Mouse (Mus musculus) cerebellum, adult 2 months (tissue): ENCODE data around the gene Tbc1d22a. TPM values are rescaled to one million over a fixed set of nuclear protein-coding genes. Genes with fewer than 3 reads are reported as not detected.

Experiments
- DNase-seq, 2 experiments: peaks; one replicate each; pipeline ENCODE4 v3.0.0; 2021
- H3K27ac ChIP-seq: fragments of 200-500 bp; 2 replicates; pipeline ENCODE4 v1.5.1; 2012; ENCODE audit warnings: low read length, control low read depth, inconsistent platforms; ENCODE audit not compliant: insufficient read depth
- H3K27me3 ChIP-seq: fragments of 200-500 bp; 2 replicates; pipeline ENCODE4 v1.6.1; 2012; ENCODE audit warnings: inconsistent platforms, mild to moderate bottlenecking, low read length, moderate library complexity; ENCODE audit not compliant: control insufficient read depth, insufficient read depth
- H3K4me1 ChIP-seq: fragments of 200-500 bp; 2 replicates; pipeline ENCODE4 v1.6.1; 2011; ENCODE audit warnings: low read length; ENCODE audit not compliant: control insufficient read depth, insufficient read depth
- H3K4me3 ChIP-seq: fragments of 200-500 bp; replicated peaks from 2 replicates; pipeline ENCODE3; 2011; ENCODE audit warnings: mild to moderate bottlenecking, low read depth, low read length, control low read depth; ENCODE audit not compliant: insufficient read depth
- CTCF ChIP-seq: fragments of 200-500 bp; IDR thresholded peaks from 2 replicates; pipeline ENCODE4 v1.5.1; 2011; ENCODE audit warnings: low read depth, mild to moderate bottlenecking, control low read depth, low read length, moderate library complexity, borderline replicate concordance; ENCODE audit not compliant: insufficient read depth
- POLR2A ChIP-seq: fragments of 200-500 bp; IDR thresholded peaks from 2 replicates; pipeline ENCODE4 v1.6.1; 2011; ENCODE audit warnings: low read length, control low read depth, borderline replicate concordance; ENCODE audit not compliant: insufficient read depth
- WGBS: fragments of 180-500 bp; shearing (Covaris S2); methylation state at CpG from one replicate; pipeline ENCODE4 v1.1.7; 2018; 5-methylcytosine and 5-hydroxymethylcytosine counted together
- polyA plus RNA-seq: library from polyadenylated mRNA; depleted of rRNA; stranded (reverse); fragments of >200 nt; gene quantifications from 2 replicates; pipeline ENCODE4 v1.2.3, GENCODE M21; 2012

Gene Tbc1d22a
- polyA plus RNA-seq, 1 experiment, result 23.3 TPM

DNA sequence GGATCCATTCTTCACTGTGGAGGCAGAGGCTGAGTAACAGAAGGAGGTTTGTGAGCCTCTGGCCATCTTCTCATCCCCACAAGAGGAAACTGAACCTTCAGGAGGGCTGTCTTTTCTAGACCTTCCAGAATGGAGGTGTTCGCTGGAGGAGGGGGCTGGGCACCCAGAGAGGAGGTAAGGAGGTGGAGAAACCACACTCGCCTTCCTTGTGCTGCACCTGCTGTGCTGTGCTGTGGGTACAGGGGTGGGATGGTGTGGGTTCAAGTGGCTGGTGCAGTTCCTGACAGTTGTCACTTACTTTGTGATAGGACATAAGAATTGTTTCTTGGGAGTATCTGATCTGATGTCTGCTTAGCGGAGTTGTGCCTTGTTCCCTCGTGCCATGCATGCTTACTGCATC lies 118.9 kb downstream of the Tbc1d22a start:
- 97% methylated on average over 4 of the region's 4 CpGs for WGBS
- TF ChIP-seq POLR2A, result no peak
- no peak for TF ChIP-seq CTCF
- Histone ChIP-seq H3K27ac (no peak overlapping the region), H3K4me1 (peaks cover 11% of the 10 kb centered on the region), H3K27me3 (no peaks in the 10 kb centered on the region), H3K4me3 (no peak overlapping the region)
- no peak for DNase-seq

DNA sequence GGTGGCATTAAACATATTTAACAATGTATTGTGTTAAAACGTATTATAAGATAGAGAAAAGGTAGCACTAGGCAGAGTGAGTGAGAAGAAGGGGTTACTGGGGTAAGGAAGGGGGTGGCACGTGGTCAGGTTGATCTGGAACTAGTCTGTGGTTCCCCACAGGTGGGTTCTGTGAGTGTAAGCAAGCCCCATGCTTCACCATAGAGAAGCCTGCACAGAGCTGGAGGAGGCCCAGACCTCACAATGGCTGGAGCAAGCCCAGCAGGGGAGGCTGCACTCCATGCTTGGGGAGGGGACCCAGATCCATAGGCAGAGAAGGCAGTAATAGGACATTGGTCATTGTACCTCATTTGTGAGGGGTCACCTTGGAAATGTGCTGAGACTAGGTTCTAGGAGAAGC lies 119.3 kb downstream of the Tbc1d22a start:
- Histone ChIP-seq H3K27me3 (no peaks in the 10 kb centered on the region), H3K4me3 (no peak overlapping the region), H3K27ac (no peak overlapping the region), H3K4me1 (peaks cover 11% of the 10 kb centered on the region)
- DNase-seq, result no peak
- 96% methylated on average over 2 of the region's 2 CpGs for WGBS
- TF ChIP-seq POLR2A (no peak), CTCF (no peak)

DNA sequence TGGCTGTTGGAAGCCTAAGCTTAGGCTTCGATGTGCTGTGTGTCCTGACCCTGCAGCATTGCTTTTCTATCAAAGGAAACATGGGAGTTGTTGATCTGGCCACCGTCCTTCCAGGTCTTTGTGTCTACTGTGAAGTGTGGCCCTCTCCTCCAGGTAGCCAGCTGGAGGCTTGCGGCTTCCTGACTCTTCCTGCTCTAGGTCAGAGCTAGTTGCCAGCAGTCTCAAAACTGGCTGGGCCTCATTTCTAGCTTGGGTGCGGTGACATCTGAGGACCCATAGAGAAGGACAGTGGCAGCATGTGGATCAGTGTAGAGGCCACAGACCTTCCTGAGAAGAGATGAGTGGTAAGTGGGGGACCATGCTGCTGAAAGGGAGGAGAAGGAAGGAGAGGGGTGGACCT lies 120.0 kb downstream of the Tbc1d22a start:
- no peak for DNase-seq
- 93% methylated on average over 4 of the region's 4 CpGs for WGBS
- H3K4me3 ChIP-seq, result no peak overlapping the region
- peaks cover 11% of the 10 kb centered on the region for H3K4me1 ChIP-seq
- TF ChIP-seq POLR2A (no peak), CTCF (no peak)
- H3K27me3 ChIP-seq, result no peaks in the 10 kb centered on the region
- H3K27ac ChIP-seq, result no peak overlapping the region

DNA sequence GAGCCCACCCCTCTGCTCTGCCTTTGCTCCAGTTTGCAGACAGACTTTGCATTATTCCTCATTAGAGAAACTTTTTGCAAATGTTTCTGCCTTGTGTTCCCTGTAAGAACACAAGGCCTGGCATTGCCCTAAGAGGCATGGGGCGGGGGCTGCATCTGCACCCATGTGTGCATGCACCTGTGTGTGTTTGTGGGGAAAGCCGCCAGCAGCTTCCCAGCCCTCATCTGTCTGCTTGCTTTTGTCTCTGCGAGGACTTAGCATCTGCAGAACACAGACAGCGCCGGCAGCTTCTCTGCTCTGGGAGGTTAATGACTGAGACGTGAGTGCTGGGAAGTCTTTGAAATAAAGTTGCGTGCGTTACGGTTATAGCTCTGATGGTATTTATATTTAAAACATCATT lies 120.5 kb downstream of the Tbc1d22a start:
- no peak for TF ChIP-seq POLR2A
- no peak for TF ChIP-seq CTCF
- Histone ChIP-seq H3K27ac (no peak overlapping the region), H3K27me3 (no peaks in the 10 kb centered on the region), H3K4me3 (no peak overlapping the region), H3K4me1 (peaks cover 11% of the 10 kb centered on the region)
- no peak for DNase-seq
- 92% methylated on average over 9 of the region's 9 CpGs for WGBS

DNA sequence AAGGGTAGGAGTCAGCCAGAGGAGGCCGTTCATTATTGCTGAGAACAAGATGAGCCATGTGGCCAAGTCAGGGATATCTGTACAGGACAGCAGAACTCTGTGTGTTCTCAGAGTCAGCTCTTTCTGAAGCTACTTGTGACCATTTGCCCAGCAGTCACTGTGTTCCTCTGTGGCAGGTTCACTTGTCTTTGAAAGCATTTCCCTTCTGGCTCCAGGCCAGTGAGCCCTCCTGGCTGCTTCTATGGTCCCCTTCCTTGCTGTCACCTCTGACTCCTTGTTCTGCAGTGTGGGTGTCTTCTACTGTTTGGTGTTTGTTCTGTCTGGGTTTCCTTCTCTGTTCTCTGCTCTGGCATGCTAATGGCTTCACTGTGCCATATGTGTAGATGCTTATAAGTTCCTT lies 121.5 kb downstream of the Tbc1d22a start:
- DNase-seq, result no peak
- Histone ChIP-seq H3K4me3 (no peak overlapping the region), H3K4me1 (peaks cover 14% of the 10 kb centered on the region), H3K27ac (no peak overlapping the region), H3K27me3 (no peaks in the 10 kb centered on the region)
- no peak for TF ChIP-seq POLR2A
- TF ChIP-seq CTCF, result no peak
- WGBS, result 20% methylated on average over 1 of the region's 1 CpGs

DNA sequence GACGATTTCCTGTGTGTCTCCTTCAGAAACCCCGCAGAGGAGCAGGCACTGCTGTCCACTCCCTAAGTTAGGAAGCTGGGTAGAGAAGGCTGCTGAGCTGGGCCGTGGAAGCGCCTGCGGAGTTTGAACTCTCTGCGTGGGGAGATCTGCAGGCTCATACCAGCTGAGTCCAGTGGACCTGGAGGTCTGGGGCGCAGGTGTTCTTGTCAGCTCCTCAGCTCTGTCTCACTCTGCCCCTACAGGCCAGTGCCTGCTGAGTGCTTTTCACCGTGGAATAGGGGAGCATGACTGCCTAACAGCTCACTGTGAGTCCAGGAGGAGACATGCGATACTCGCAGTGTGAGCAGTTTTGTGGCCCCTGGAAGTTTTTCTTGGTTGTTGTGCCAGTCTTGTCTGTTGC lies 123.5 kb downstream of the Tbc1d22a start:
- no peaks in the 10 kb centered on the region for H3K27me3 ChIP-seq
- peaks cover 5% of the 10 kb centered on the region for H3K4me1 ChIP-seq
- WGBS, result 79% methylated on average over 10 of the region's 10 CpGs
- no peak overlapping the region for H3K4me3 ChIP-seq
- TF ChIP-seq POLR2A (no peak), CTCF (no peak)
- no peak overlapping the region for H3K27ac ChIP-seq
- no peak for DNase-seq

DNA sequence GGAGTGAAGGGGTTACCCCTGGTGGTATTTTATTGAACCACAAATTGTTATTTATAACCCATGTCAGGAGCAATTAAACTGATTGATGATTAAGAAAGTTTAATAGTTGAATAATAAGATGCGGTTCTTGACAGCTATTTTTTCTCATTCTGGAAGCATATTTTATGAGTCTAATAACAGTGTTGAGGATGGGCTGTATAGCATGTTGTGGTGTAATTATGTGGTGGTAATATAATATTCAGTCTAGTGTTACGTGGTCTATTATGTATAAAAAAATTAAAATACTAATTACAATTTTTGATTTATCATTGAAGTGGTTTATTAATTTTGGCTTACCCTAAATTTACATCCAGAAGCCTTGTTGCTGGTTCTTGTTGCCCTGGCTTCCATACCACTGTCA lies 125.5 kb downstream of the Tbc1d22a start:
- no peak for TF ChIP-seq CTCF
- TF ChIP-seq POLR2A, result no peak
- H3K27me3 ChIP-seq, result no peaks in the 10 kb centered on the region
- WGBS, result over 99% methylated on average over 2 of the region's 2 CpGs
- H3K4me1 ChIP-seq, result peaks cover 5% of the 10 kb centered on the region
- H3K4me3 ChIP-seq, result no peak overlapping the region
- DNase-seq, result no peak
- H3K27ac ChIP-seq, result no peak overlapping the region

DNA sequence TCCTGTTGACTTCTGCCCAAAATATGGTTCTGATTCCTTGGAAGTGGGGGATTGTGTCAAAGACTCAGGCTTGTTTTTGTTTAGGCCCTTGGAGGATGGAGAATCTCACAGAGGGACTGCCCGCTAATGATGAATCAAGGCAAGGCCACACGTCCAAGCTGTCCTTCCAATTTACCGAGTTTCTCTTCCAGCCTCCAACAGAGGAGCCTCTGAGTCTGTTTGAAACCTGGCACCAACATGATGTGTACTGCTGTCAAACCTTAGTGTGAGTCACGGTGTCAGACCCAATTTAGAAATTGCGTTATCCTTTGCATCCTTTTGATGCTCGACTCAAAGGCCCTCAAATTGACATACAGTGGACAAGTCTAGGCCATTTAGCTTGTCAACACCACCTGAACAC lies 126.5 kb downstream of the Tbc1d22a start:
- Histone ChIP-seq H3K4me1 (peaks cover 5% of the 10 kb centered on the region), H3K27ac (no peak overlapping the region), H3K27me3 (no peaks in the 10 kb centered on the region), H3K4me3 (no peak overlapping the region)
- peak in 1 of 2 experiments; percentile 53 for DNase-seq
- 38% methylated on average over 6 of the region's 6 CpGs for WGBS
- TF ChIP-seq CTCF (no peak), POLR2A (no peak)
